Mouse (Mus musculus) heart, adult 2 months (tissue): ENCODE results near the gene Ppp1r10.

Experiments
- CTCF ChIP-seq: fragments of 200-600 bp; IDR thresholded peaks from 2 replicates; pipeline ENCODE4 v1.8.1; 2022; ENCODE audit warnings: antibody characterized with exemption, mild to moderate bottlenecking, moderate library complexity
- EP300 ChIP-seq: fragments of 200-500 bp; IDR thresholded peaks from 2 replicates; pipeline ENCODE4 v1.6.1; 2011; ENCODE audit warnings: low read depth, low read length, control low read depth; ENCODE audit not compliant: insufficient read depth
- POLR2A ChIP-seq: fragments of 200-500 bp; IDR thresholded peaks from 2 replicates; pipeline ENCODE4 v1.6.1; 2011; ENCODE audit warnings: mild to moderate bottlenecking, low read depth, low read length, control low read depth; ENCODE audit not compliant: insufficient read depth

DNA sequence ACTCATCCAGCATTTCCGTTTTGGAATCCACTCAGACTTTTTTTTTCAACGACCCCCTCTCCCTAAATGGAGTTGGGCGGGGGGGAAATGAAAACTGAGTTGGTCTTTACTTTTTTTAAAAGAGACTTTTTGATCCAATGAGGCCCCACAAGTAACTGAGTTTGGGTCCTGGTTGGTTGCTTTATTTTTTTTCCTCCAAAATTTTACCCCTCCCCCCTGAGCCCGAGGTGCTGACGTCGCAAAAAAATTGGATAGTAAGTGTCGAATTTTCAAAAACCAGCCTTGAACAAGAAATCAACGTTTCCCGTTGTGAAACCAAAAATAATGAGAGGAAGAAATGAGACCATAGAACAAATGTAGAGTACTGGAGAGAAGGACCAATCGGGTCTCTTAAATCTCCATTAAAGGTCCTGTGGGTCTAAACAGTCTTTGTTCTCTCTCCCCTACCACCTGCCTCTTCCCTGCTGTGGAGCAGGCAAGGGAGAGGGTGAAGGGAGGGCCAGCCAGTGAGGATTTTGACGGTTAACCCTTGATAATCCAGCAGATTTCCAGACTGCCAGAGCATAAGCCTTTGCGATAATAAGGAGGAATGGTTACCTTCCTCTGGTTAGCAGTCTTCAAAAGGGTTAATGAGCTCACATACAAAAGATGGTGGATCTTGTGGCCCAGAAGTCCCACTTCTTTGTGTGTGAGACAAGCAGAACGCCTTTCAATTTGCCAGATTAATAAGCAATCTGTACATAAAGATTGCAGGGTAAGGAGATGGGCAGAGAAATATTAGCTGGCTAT, 1.4 kb downstream of the Ppp1r10 start:
- TF ChIP-seq POLR2A (peak; percentile 77), CTCF (no peak), EP300 (0 out of 2 replicates have a peak, but pooled peaks have one; percentile 40)
